Mouse (Mus musculus) layer of hippocampus, postnatal 14 days (tissue): Measurements from ENCODE around the gene Art2b. TPM values are rescaled to one million over a fixed set of nuclear protein-coding genes. Genes with fewer than 3 reads are reported as not detected.
A peak's percentile ranks its signal among the peaks of the same experiment; 100 is the strongest.
"Not testable (repeated sequence)": the region's sequence is repeated elsewhere in the genome, so short reads cannot be mapped to it uniquely, and the experiment has no call there.

Source experiments
- DNase-seq, 2 experiments: peaks; one replicate each; pipeline ENCODE4 v3.0.0; 2021 to 2022; ENCODE audit warnings: low spot score in 2 of 2, mixed read lengths in 1 of 2
- total RNA-seq, 2 experiments: library from RNA; stranded (reverse); gene quantifications; 2 replicates each; pipeline ENCODE4 v1.2.3; 2021

The Art2b gene
- total RNA-seq, 2 experiments from 2014 or later: not detected

DNA sequence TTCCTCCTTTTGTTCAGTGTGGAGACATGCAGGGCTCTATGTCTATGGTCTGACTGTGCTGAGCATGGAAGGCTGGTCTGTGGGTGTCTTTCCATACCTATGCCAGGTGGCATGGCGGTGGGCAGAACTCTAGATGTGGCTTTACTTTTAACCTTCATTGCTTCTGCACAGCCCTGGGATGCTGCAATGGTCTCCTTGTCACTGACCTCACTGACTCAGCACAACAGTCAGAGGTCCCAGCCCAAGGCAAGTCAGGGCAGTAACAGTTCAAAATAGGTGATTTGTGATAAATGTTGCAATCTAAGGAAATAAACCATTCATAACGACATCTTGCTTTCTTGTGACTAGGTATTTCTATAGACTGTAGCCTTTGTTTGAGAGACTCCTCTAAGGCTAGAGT lies 21.3 kb downstream of the Art2b start:
- DNase-seq: no peak

DNA sequence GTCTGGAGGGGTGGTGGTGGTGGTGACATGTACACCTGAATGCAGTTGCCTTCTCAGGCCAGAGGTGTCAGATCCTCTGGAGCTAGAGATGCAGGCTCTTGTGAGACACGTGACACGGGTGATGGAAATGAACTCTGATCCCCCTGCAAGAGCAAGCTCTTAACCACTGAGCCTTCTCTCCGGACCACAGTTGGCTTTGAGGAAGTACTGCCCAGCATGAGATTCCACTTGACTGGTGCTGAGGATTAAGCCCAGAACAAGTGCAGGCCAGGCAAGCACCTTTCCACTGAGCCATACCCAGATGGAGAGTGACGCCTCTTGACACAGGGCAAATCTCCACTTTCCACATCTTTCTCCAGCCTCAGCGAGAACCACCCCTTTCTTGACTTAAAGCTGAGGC lies 26.0 kb downstream of the Art2b start:
- DNase-seq: not testable (repeated sequence)

DNA sequence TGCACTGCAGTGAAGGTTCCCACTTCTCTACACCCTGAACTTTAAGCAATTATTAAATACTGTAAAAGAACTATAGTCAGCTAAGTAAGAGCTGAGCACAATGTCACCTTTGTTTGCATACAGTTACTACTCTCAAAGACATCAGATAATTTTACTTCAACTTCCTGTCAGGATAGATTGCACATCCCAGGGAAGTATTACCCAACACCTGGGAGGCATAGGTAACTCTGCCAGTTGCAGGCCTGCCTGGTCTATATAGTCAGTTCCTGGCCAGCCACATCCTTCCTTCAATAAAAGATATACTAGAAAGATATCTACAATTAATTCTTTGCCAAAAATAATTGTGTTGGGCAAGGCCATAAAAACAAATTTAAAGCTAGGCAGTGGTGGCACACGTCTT lies 28.0 kb downstream of the Art2b start:
- DNase-seq: no peak

DNA sequence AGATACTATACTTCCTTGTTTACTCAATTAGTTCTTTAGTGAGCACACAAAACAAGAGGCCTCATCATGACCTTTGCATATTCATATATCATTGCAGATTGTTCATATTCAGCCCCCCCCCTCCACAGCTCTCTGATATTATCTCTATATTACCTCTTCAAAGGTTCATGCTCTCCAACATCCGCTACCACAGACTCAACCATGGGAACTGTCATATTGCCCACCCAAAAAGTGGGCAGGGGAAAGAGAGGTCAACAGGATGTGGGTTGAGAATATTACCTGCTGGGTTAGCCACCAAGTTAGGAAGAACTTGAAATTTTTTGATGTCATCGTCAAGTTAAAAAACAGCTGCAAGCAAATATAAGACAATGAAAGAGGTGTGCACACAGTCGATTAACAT lies 29.9 kb downstream of the Art2b start:
- not testable (repeated sequence) for DNase-seq

DNA sequence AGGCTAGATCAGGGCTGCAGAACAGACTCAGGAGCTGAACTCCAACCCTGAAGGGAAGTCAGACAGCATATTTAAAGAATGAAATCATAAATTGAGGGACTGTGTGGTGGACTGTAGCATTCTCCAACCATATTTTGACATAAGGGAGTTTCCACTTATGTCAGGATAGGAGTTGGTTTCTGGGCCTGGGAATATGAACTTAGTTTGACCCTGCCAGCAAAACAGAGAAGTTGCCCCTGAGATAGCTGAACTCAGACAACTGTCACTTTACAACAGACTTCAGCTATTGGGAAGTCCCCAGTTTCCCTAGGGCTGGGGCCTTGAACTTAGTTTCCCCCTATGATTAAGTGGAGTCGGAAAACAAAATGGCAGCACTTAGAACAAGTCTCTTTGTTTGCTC lies 33.9 kb downstream of the Art2b start:
- DNase-seq: no peak

DNA sequence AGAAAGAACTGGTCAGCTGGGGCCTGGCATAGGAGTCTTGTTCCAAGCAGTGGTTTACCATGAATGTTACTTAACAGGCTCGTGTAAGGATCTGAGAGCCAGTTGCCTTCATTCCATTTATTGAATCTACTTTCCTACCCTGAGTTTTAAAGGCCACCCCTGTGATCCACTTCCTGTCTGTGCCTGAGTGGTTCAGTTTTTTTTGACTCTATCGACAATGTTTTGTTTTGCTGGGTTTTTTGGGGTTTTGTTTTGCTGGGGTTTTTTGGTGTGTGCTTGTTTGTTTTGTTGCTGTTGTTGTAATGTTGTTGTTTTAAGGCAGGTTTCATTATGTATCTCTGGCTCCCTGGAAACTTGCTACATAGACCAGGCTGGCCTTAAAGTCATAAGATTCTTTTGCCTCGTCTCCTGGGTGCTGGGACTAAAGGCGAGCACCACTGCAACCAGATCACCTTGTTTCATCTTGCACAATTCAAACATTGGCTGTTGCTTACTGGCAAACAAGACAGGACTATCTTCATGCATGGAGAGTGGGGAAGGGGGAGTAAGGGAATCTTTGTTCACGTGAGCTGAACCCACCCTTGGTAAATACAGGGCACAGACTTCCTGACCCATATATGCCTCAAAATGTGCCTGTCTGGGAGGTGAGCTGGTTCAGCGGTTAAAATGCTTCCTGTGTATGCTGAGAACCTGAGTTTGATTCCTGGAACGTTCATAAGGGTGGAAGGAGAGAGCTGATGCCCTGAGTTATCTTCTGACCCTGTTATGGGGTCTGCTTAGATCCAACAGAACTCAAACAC lies 34.5 kb downstream of the Art2b start:
- no peak for DNase-seq

DNA sequence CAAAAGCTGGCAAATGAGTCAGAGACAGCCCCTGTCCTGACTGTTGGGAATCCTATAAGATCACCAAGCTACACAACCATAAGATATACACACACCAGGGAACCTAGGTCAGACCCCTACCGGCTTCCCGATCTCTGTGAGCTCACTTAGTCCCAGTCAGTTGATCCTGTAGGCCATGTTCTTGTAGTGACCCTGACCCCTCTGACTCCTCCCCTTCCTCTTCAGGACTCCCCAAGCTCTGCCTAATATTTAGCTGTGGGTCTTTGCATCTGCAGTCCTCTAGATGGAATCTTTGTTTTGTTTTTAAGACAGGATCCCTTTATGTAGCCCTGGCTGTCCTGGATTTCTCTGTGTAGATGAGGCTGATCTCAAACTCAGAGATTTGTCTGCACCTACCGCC lies 36.1 kb downstream of the Art2b start:
- no peak for DNase-seq

DNA sequence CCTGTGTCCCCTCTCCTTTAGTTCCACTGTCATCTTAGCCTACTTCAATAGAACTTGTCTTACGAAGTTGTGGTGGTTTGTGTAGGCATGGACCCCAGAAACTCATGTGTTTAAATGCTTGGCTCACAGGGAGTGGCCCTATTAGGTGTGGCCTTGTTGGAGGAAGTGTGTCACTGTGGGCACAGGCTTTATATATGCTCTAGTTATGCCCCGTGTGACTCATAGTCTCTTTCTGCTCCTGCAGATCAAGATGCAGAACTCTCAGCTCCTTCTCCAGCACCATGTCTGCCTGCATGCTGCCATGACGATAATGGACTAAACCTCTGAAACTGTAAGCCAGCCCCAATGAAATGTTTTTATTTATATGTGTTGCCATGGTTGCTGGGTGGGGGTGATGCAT lies 37.7 kb downstream of the Art2b start:
- no peak for DNase-seq

DNA sequence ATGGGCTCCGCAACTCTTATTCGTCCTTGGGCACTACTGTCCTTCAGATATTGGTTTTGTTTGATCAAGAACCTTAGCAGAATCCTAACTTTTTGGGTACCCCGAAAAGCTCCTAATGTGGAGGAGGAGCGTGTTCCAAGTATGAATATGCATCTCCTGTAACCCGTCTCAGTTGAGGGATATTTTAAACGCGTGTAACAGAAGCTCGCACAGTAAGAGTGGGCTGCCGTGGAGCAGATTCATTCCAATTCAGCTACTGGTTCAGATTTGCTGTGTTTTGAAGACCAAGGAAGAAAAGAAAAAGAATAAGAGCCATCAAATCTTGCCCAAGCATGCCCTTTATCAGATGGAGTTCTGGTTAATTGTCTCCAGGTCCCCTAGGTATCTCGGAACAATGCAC lies 43.7 kb downstream of the Art2b start:
- no peak for DNase-seq

DNA sequence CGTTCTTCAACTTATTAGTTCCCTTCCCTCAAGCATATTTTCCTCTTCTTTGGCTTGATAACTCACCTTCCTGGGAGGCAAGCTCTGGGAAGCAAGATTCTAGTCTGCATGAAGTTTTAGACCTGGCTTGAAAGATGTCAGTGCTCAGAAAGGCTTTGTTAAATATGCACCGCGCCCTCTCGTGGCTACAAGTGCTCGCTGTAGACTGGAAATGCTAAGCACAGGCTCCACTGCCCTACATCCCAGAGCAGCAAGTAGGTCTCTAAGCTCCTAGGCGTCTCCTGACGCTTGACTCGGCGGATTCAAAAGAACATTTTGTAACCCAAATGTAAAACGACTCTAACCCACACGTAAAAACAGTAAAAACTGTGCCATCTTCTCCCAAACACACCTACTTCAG lies 44.3 kb downstream of the Art2b start:
- peak; percentile 74 to 88 for DNase-seq

DNA sequence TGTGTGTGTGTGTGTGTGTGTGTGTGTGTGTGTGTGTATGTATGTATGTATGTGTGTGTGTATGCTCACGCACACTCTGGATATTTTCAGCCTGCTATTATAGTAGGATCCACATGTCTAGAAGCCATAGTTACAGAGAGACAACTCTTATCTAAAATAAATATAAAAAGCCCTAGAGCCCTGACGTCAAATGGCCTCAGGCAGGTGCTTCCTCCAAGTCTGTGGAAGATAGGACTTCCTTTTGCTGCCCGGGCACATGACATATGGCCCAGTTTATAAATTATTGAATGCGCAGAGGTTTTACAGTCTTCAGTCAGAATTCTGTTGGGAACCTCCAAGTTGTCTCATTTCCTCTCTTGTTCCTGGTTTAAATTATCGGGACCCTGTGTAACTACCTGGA lies 44.7 kb downstream of the Art2b start:
- DNase-seq: no peak

DNA sequence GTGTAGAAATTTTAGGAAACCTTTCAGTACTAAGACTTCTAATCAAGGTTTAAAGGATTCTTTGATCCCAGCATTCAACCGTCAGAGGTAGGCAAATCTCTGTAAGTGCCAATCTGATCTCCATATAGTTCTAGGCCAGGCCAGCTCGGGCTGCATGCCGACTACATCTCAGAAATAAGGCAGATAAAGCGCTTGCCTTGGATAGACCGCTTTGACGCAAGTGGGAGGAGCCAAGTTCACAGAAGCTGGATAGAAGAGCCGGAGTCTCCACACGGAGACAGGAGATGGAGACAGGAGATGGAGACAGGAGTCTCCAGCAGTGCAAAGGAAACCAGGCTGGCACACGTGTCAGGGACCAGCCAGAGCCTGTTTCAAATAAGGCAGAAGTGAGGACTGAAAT lies 45.6 kb downstream of the Art2b start:
- DNase-seq: no peak

DNA sequence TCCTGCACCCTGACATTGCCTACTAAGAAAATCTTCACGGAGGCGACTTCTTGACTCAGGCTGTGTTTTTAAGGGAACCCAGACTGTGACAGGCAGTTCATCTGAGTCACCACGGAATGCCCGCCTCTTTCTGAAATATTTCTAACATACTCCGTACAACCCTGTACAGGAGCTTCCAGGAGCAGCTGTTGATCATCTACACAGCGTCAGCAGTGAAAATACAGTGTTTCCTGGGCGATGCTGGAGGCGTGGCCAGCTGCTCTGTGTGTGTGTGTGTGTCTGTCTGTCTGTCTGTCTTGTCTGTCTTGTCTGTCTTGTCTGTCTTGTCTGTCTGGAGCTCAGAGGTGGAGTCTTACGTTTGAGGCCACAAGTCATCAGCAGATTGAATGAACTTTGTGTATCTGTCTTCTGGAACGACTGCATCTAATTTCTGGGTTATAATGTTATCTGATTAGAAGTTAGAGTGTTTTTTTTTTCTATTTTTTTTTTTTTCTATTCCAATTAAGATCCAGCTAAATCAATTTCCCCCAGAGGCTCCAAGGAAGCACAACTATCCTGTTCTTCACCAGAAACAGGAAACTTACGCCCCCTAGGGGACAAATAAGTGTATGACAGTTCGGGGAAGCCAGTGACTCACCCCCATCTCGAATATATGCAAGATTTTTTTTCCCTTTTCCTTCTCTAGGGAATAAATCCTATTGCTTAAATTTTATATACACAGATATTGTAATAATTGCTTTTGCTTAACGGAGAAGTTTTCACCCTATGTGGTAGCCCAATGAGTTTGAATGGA lies 47.1 kb downstream of the Art2b start:
- peak; percentile 46 to 80 for DNase-seq

DNA sequence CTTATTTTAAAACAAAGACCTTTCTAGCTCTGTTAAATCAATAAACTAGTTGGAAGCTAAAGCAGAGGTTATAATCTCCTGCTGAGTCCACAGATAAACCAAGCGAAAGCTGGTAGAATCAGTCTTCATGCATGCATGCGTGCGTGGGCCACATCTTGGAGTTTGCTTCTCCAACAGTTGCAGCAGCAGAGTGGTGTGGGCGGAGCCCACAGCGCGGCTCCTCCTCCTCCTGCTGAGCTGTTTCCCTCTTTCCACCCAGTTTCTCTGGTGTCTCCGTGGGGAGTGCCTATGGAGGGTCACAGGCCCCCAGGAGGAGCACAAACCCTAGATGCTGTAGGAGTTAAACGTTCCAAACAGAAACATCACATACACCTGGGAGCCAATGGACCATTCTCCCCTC lies 47.9 kb downstream of the Art2b start:
- no peak for DNase-seq

DNA sequence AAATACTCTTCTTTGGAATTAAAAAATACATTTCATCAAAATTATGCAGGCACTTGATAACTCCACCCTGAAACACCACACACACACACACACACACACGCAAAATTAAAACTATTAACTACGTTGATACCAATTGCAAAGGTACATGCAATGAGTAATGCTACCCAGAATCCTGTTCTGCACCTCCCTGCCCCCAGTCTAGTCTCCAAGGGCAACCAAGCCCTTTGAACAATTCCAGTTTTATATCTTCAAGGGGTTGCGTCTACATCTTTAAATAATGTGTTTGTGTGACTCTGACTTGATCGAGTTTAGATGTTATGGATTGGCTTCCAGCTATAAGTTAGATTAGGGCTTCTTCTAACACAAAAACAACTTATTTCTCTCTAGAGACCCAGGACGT lies 49.9 kb downstream of the Art2b start:
- DNase-seq: no peak

DNA sequence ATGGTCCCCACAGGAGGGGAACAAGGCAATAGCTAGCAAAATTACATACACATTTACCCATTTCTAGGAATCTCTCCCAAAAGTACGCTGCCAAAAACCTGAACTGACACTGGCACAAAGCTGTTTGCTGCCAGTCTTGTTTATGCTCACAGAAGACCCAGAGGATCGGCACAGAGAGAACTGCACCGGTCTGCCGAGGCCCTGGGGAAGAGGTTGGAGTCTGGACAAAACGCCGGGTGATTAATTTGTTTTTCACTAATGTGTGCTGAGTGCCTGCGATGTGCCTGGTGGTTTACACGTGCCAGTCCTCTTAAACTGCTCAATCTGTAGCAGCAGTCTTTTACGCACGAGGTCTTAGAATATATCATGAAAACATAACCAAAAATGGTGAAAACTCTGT lies 50.3 kb downstream of the Art2b start:
- DNase-seq: no peak

DNA sequence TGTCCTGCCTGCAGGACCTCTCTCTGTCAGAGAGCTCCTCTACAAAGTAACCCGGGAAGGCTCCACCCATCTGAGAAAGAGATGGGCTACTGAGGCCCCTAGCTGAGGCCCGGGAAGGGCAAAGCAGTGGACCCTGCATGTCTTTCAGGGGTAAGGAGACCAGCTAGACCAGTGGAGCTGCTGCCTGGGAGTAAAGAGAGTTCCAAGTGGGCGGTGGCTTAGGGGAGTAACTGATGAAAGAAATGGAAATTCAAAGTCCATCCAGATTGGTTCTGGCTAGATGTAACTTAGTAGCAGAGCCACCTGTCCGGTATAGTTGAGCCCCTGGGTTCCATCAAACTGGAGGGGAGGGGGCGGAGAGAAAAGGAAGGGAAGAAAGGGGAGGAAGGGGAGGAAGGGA lies 51.0 kb downstream of the Art2b start:
- no peak for DNase-seq

Other genes with a start within 250 kb of the Art2b start
- 10 to 100 TPM; 18.1 to 22.4 TPM for gene Arap1, start 237.5 kb downstream of the Art2b start, total RNA-seq
- gene Gm45837, start 174.7 kb downstream of the Art2b start, total RNA-seq: not detected
- 100 to 1,000 TPM; 239 to 248 TPM for gene Pde2a, start 163.9 kb downstream of the Art2b start, total RNA-seq
- 10 to 100 TPM; 43.7 to 46.5 TPM for gene Clpb, start 78.0 kb upstream of the Art2b start, total RNA-seq
- gene Phox2a, start 232.7 kb upstream of the Art2b start, total RNA-seq: not detected